Mouse (Mus musculus) embryo, embryonic 10.5 days (tissue): ENCODE measurements around the gene Tenm2.

ENCODE experiments used
- DNase-seq: peaks from one replicate; pipeline ENCODE4 v3.0.0-alpha.2; 2015; ENCODE audit warnings: low spot score

The Tenm2 gene

DNA sequence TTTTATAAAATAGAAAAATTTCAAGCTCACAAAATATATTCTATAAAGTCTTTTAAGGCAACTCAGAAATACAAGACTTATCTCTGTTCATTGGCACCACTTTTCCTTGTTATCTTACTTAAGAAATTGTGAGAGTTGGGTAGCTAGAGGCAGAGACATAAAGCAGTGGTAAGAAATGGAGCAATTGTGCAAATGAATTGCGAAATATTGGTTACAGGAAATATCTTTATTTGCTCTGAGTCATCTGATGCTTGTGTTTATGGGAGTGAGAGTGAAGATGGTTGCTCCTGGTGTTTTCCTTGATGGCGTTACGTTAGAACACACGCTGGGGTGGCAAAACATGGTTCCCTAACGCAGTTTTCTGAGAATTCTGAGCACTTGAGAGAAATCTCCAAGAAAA is 156.4 kb downstream of the Tenm2 start:
- no peak for DNase-seq

DNA sequence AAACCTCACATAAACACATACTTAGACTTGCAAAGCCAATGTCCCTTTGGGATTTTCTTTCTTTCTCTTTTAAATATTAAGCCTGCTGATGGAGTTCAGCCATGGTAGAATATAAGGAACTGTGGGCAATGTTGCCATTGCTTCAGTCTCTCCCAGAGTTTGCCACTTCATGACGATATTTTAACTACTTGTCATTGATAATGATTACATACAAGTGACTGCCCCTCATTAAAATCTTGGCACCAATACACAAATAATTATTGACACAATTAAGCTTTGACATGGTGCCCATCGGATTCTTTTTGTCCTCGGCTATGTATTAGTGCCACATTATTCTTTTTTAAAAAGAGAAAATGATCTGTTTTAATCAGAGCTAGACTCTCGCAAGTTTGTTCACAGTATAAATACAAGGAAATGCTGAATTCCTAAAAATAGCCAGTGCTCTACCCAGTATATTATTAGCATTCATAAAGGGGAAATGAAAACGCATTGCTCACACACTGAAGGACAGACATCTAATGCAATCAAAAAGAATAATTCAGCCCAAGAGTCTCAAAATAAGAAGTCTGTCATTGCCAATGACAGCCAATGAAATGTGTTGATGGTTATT is 158.7 kb downstream of the Tenm2 start:
- DNase-seq = no peak

DNA sequence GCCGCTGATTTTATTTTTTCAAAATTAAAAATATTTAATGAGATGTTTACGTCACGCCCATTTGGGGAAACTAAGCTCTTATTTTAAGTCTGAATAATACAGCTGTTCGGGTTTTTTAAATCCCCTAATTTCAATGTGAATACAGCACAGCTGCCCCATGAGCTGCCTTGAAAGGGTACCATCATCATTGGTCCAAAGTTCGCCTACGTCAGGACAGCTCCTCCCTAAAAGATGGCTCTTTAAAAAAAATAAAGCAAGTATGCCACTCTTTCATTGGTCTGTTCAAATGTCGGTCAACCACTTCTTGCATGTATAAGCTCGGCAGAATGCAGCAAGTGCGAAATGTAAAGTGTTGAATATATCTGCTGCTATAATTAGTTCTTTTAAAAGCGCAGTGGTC is 160.4 kb downstream of the Tenm2 start:
- DNase-seq = no peak

DNA sequence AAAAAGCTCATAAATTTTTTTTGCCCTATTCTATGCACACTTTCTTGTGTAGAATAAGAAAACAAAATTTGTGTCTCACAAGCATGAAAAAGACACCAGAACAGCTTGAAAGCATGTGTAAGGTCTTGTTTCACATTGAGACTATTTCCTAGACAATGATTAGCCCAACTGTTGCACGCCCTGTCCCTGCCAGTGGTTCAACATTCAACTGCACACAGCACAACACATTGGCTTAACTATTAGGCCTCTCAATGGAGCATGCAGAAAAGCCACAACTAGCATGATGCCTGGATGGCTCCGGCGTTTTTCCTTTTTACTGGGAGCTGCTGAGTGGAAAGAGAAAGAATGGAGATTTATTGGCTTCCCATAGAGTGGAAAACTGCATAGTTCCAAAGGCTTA is 170.3 kb downstream of the Tenm2 start:
- no peak for DNase-seq

DNA sequence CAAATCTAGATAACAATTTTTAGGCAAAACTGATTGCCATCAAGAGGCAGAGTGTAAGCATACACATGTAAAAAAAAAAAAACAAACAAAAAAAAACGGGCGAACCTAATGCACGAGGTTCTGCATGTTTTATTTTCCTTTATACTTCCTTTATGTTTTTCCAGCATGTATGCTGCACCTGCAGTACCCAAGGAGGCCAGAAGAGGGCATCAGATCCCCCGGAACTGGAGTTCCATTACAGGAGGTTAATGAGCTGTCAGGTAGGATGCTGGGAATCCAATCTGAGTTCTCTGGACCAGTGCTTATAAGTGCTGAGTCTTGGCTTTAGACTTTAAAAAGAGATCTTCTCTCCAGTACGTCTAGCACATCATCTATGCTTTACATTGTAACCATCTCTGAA is 189.1 kb downstream of the Tenm2 start:
- peak; percentile 50 for DNase-seq

DNA sequence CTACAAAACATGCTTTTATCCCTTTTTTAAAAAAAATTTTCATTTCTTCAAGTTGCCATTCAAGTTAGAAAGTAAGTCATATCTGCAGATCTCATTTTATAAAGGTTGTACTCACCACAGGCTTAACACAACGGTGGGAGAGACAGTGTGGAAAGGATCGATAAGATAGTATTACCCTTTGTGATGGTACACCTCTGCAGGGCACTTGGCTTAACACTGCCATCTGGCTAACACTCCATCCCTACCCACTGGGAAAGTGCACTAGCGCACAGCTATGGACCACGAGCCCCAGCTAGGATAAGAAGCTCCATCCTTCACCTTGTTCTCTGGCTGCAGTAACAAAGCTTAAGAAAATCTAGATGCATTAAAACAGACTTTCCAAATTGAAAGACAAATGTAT is 194.5 kb downstream of the Tenm2 start:
- no peak for DNase-seq

DNA sequence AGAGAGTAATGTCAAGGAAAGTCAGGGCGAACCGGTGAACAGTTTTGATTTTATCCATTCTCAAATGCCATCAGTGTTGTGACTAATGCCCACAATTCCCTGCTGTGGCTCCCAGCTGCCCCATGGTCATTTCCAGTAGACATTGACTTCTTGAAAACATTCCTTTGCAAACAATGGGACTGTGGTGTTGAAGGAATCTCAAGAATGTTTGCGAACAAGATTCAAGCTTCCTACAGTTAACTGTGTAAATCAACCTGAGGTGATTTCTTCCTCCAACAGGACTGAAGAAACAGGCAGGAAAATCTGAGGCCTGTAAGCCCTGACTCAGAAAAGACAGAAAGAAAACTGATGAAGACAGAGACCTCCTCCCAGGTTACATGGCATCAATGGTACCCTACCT is 196.5 kb downstream of the Tenm2 start:
- no peak for DNase-seq

DNA sequence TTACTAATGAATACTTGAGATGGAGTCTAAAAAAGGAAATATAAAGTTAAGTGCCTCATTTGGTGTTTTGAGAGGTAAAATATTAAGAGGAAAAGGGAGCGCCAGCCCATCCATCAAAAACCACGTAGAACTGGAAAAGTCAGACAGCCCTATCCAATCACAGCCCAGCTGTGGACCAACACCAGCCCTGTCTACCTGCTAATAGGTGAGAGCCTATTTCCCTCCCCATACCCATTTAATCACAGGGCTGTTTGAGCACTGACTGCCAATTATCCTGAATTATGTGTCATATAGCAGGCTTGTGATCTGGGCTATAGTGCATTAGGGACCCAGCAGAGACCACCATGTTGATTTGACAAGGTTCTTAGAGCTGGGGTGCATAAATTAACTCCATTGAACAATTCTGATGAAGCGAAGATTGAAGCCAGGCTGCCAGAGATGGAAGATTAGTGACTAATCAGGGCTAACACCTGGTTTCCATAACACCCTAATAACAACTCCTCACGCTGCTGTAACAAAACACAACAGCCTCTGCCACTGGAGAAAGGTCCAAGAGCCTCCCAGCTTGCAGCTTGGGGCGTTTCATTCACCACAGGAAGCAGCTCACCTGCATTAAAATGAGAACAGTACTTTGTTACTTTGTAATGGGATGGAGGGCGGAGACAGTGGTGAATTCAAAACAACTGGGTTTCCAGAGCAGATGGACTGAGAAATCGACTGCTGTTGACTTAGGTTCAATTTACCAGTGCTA is 204.3 kb downstream of the Tenm2 start:
- DNase-seq = peak; percentile 6

DNA sequence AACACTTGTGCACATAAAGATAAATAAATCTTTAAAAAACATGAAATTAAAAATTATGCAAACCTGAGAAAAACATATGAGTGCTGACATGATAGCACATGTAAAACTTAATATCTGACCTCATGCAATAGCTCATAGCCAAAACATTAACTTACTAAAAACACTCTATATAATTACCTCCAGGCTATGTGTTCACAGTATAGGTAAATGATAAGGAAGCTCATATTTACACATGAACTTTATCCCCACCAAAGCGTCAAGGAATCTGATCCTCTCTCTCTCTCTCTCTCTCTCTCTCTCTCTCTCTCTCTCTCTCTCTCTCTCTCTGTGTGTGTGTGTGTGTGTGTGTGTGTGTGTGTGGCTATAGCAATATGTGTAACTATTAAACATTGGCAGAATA is 223.9 kb downstream of the Tenm2 start:
- no peak for DNase-seq

DNA sequence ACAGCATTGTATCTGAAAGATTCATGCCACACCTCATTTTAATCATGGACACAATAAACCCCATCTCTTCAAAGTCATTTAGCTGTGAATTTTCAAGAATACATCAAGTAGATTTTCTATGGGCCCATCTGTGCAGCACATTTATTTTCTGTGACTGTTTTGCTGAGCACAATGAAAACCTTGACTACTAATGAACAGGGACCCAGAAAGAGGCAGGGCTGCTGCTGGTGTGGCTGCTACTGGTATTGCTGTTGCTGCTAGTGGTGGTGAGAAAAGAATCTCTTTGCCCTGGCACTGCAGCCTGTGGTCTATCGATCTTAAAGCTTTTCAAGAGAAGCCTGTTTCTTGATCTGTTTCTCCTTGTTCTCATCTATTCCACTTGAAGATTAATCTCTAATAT is 226.5 kb downstream of the Tenm2 start:
- DNase-seq = peak; percentile 9

DNA sequence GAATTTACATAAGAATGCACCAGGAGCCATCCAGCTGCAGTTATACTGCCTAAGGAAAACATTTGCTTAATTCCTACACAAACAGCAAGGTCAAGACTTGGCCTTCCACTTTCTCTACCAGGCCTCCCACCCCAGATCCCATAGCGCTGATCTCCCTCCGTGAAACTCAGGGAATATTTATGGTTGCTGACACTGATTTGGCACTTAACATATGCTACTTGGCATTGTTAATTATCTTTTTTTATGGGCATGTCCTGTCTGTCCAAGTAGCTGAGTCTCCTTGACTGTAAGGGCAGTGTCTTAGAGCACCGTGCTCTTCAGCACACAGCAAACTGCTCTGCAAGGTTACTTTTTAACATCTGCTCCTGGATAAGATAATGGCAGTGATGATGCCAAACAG is 238.1 kb downstream of the Tenm2 start:
- peak; percentile 8 for DNase-seq

DNA sequence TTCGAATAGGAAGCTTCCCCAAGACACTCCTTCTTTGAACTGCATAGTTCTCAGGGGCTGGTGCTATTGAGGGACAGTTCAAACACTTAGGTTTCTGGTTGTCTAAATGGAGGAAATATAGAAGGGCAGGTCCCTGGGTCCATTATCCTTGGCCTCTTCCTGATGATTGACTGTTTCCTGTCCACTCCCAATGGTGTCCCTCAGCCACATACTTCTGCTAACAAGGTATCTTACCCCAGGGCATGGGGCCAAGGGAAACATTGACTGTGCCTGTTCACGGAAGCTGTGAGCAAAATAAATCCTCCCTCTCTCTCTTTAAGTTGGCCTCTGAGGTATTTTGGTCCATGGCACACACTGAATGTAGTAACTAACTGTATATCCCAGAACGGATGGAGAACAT is 244.9 kb downstream of the Tenm2 start:
- DNase-seq = no peak

DNA sequence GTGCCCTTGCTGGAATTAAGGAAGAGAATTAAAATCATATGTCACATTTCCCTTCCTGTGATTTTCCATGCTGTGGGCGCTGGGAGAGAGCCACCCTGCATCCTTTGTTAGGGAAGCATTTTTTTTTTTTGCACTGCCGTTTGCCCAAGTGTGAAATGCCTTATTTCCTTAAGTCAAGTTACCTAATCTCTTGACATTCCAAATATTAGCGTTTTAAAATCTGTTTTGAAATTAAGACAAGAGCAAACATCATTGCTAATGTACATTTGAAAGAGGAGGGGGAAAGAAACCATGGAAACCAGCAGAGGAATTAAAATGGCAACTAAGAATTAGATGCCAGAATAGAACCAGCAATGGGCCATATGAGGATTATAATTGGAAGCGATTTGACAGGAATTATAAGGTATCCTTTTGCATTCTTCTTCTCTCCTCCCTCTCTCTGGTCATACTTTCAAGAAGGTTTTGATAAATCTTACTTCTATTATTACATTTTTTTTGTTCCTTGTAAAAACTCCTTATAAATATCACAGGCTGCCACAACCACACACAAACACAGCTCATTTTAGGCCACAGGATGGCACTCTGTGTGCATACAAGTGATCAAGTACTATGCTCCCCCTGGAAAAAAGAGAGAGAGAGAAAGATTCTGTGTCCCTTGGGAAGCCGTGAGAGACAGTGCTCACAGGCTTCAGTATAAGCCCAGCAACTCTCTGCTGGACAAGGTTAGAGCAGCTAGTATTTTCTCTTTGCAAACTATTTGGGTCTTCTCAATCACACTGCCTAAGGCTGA is 246.8 kb downstream of the Tenm2 start:
- peak; percentile 69 for DNase-seq

DNA sequence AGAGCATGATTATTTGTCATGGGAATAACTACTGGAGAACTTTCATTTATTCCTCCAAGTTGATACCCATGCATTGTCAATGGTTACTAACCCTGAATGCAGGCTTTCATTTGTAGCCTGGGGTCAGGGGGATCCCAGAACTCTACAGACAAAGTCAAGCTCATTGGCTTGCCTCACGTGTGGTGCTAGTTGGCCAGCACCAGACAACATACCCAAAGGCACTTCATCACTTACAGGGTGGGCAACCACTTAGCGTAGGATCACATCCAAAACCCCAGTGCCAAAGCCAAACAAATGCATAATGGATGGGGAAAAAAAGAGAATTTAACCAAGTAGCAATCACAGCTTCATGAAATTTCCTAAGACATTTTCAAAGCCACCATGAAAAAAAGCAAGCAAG is 261.6 kb downstream of the Tenm2 start:
- no peak for DNase-seq

DNA sequence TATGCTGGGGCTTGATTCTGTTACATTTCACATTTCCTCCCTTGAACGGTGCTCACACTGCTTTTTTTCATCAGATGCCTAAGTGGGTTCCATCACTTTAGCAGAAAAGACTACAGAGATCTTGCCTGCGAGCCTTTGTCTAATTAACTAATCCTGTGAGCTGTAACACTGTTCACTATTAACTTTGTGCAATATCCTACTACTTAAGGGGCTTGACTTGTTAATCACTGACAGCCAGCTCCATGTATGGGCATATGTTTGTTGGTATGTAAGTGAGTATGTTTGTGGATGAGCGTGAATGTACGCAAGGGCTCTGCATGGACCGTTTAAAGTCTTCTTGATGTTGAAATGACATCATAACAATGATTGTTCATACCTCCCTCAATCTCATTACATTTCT is 277.7 kb downstream of the Tenm2 start:
- no peak for DNase-seq

DNA sequence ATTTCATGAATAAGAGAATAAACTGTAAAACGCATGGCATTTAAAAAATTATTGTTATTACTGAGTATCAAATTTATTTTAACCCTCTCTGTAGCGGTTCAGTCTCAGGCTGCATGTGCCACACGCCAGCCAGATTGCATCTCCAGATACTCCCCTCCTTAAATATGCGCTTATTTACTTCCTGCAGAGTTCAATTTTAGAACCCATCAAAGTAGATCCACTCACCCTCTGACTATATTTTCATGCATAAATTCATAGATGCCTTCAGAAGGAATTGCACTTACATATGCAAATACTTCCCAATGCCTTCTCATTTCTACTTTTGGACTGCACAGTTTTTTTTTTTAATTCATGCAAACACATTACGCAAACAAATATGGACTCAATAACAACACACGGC is 294.3 kb downstream of the Tenm2 start:
- no peak for DNase-seq

DNA sequence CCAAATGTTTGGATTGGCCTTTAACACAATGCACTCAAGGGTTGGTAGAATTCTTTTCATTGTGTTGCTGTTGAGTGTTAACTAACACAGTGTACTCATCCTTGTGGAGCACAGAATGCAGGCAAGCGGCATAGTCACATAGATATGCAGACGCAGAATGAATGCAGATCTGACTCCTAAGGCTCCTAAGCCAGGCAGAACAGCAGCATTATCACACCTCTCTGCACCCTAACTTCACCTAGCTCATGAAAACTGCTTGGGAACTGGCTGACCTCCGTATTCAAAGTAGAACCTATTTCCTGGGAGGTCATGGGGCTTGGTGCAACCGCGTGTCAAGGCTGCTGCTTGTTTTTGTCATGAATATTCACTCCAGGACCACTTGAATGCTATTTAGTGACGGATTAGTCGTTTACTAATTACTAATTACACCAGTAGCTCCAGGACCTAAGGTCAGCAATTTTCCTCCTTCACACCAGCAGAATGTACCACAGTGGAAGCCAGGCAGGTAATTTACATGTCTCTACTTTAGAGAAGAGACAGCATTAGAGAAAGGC is 295.1 kb downstream of the Tenm2 start:
- no peak for DNase-seq

DNA sequence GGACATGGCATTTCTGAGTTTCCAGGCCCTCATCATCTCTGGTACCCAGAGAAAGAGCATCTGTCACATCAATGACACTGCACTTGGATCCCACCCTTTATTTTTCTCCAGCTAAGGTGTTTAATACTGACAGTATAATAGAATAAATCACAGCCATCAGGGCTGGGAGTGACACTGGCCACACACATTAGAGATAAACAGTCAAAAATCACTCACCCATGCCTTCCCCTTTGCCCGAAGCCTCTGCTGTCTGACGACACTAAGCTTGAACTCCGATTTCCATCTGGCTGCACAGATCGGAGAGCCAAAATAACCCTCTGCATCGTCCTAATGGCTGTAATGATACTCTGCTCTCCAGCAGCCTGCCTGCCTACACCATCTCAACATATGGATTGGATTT is 305.9 kb downstream of the Tenm2 start:
- no peak for DNase-seq

DNA sequence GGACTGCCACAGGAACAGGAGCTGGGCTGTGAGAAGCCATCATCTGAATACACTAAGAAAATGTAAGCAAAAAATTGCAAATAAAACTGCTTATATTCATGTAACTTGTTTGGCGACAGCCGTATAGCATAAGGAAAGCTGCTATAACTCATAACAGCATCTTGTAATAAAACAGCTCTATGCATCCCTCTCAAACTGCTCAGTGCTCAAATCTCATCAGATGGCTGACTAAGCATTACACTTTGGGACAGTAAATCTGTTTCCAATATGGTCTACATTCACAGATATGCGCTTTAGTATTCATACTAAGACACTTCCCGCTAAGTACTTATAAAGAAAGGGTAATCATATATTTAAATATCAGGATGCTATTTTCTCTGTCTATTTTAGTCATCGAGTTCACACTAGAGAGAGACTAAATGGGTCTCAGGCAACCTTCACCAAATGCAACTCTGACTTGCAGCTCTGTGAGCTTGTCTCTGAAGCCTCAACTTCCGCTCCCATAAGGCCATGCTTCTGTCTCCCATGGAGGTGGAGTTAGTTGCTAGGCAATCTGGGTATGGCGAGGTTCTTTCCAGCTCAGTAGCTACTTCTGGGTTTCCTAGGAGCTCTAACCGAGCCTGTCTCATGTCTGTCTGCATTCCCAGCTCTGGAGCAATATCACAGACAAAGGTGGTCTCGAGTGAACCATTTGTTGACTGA is 308.9 kb downstream of the Tenm2 start:
- DNase-seq = no peak

DNA sequence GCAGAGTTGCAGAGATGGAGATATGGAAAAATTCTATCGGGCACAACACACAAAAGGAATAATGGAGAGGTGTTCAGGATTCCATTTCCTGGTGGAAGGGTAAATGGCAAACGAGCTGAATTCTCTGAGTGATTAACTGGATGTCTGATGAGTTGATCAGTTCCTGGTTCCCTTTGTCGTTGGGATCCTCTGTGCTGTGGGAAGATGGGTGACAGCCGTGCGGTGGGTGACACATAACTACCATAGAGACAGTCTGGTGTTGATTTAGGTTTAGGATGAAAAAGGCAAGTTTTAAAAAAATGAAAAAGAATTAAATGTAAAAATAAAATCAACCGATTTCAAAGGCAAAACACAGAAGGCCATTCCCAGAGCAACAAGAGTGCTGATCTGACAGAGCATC is 316.5 kb downstream of the Tenm2 start:
- DNase-seq = no peak

DNA sequence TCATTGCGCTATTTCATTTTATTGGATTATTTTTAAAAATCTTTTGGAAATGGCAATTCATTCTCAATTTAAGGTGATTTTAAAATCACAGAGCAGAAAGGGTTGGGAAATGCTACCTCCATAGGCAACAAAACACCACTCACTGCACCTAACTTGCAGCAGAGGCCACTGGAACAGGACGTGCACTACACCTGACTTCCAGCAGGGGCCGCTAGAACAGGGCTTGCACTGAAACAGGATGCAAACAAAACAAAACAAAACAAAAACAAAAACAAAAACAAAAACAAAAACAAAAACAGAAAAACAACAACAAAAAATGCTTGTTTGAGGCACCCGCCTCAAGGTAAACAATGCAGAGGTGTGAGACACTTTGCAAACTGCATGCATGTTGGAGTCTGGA is 324.4 kb downstream of the Tenm2 start:
- peak; percentile 22 for DNase-seq

DNA sequence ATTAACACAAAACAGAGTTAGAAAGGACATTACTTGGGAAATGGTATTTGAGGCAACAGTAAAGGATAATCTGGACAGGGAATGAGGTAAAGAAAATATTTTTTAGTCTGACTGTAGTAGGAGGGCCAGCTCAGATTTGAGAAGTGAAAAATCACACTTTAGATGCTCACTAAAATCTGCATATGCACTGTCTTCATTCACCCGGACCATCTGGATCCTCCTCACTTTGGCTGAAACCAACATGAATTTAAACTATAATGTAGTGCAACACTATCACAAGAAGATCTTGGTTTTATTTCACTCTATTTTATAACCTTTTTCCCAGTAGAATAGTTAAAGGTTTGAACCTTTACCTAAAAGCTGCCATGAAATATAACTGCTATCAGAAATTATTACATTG is 326.7 kb downstream of the Tenm2 start:
- no peak for DNase-seq
